Mouse (Mus musculus) 3T3-L1 (cell line): ENCODE measurements at regions not wholly inside any gene's neighbourhood (a gene's known extent, or its start where the extent isn't known, plus 50 kb on each side); places are given as distances from the start of the nearest gene placed in this dataset.
A peak's percentile ranks its signal among the peaks of the same experiment; 100 is the strongest.
"Not testable (repeated sequence)": the region's sequence is repeated elsewhere in the genome, so short reads cannot be mapped to it uniquely, and the experiment has no call there.

Source experiments
- DNase-seq: peaks from one replicate; pipeline ENCODE4 v3.0.0-alpha.2; 2015; ENCODE audit warnings: low read depth, low spot score

- DNase-seq = peak; percentile 6
Observed at GRCm38 (mm10) chr16:3513107-3513506, 77.7 kb upstream of the Olfr161 start.

GRCm38 (mm10) chr16:3530522-3530921, 60.3 kb upstream of the Olfr161 start:
- not testable (repeated sequence) for DNase-seq

DNA sequence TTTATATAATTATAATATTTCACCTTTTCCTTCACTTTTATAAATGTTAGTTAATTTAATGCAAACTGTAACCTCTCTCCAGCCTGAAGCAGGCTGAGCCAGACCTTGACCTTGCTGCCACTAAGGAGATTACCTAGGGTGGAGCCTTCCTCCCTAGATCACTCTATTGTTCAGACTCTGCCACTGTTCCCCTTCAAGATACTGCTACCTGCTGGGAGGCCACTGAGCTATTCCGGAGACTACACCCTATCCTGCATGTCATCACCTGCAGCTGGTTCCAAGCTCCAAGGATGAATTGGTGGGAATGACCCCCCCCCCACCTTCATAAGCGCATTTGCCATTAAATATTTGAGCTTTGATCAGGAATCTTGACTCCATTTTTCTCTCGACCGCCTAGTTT, 58.8 kb upstream of the Olfr161 start:
- not testable (repeated sequence) for DNase-seq

GRCm38 (mm10) chr16:3532586-3532985, 58.3 kb upstream of the Olfr161 start:
- not testable (repeated sequence) for DNase-seq
